Mouse (Mus musculus) forebrain, embryonic 14.5 days (tissue): ENCODE measurements around the gene Ulk4. TPM values are rescaled to one million over a fixed set of nuclear protein-coding genes. Genes with fewer than 3 reads are reported as not detected.

Experiments used
- ATAC-seq: fragments of 200-750 bp; cut with Nextera tagmentation; 2 replicates; pipeline ENCODE4 v1.8.0; 2017; ENCODE audit warnings: mild to moderate bottlenecking, moderate library complexity
- DNase-seq: peaks from one replicate; pipeline ENCODE4 v3.0.0-alpha.2; 2015; ENCODE audit warnings: low spot score
- H3K27ac ChIP-seq: fragments of 300-500 bp; sonication (generic); 2 replicates; pipeline ENCODE4 v1.5.1; 2014; ENCODE audit warnings: low read depth, mild to moderate bottlenecking, control low read depth, low read length, moderate library complexity
- H3K27me3 ChIP-seq: fragments of 300-500 bp; sonication (generic); replicated peaks from 2 replicates; pipeline ENCODE4 v1.6.1; 2014; ENCODE audit warnings: low read length, control low read depth, mixed read lengths; ENCODE audit not compliant: control insufficient read depth, insufficient read depth
- H3K36me3 ChIP-seq: fragments of 300-500 bp; sonication (generic); 2 replicates; pipeline ENCODE4 v1.6.1; 2014; ENCODE audit warnings: low read length, control low read depth; ENCODE audit not compliant: control insufficient read depth, insufficient read depth
- H3K4me1 ChIP-seq: fragments of 300-500 bp; sonication (generic); 2 replicates; pipeline ENCODE4 v1.6.1; 2014; ENCODE audit warnings: antibody characterized with exemption, low read length, control low read depth; ENCODE audit not compliant: control insufficient read depth, insufficient read depth
- H3K4me2 ChIP-seq: fragments of 300-500 bp; sonication (generic); 2 replicates; pipeline ENCODE4 v1.6.1; 2014; ENCODE audit warnings: mild to moderate bottlenecking, control low read depth, low read length
- H3K4me3 ChIP-seq: fragments of 300-500 bp; sonication (generic); 2 replicates; pipeline ENCODE4 v1.5.1; 2014; ENCODE audit warnings: low read depth, low read length, control low read depth
- H3K9ac ChIP-seq: fragments of 300-500 bp; sonication (generic); 2 replicates; pipeline ENCODE4 v1.6.1; 2014; ENCODE audit warnings: mild to moderate bottlenecking, low read length, control low read depth, moderate library complexity
- H3K9me3 ChIP-seq: fragments of 300-500 bp; sonication (generic); replicated peaks from 2 replicates; pipeline ENCODE4 v1.6.1; 2016; ENCODE audit warnings: low read length, control low read depth, mixed read lengths; ENCODE audit not compliant: control insufficient read depth
- WGBS: fragments of 180-500 bp; shearing (Covaris S2); extraction: QIAGEN DNeasy Blood & Tissue Kit; methylation state at CpG from one replicate; pipeline ENCODE4 v1.1.7; 2014; 5-methylcytosine and 5-hydroxymethylcytosine counted together
- polyA plus RNA-seq: library from polyadenylated mRNA; unstranded; fragments of >200 nt; fragmentation: Nextera tagmentation; extraction: Ambion mirVana; gene quantifications from 2 replicates; pipeline ENCODE4 v1.2.1, GENCODE M21; 2014

The Ulk4 gene
- polyA plus RNA-seq, 1 experiment from 2014 or later: 131 TPM

GRCm38 (mm10) chr9:121218636-121219035 lies 58.4 kb downstream of the Ulk4 start:
- Histone ChIP-seq H3K9me3 (no peaks in the 10 kb centered on the region), H3K4me1 (no peaks in the 10 kb centered on the region), H3K36me3 (no peaks in the 10 kb centered on the region), H3K4me3 (no peak overlapping the region), H3K27ac (no peak overlapping the region), H3K9ac (no peak overlapping the region), H3K4me2 (no peak overlapping the region), H3K27me3 (no peaks in the 10 kb centered on the region)
- no peak for ATAC-seq
- 74% methylated on average over 11 of the region's 11 CpGs for WGBS
- no peak for DNase-seq

GRCm38 (mm10) chr9:121218230-121218629 lies 58.8 kb downstream of the Ulk4 start:
- Histone ChIP-seq H3K9me3 (no peaks in the 10 kb centered on the region), H3K4me2 (no peak overlapping the region), H3K9ac (no peak overlapping the region), H3K36me3 (no peaks in the 10 kb centered on the region), H3K4me1 (no peaks in the 10 kb centered on the region), H3K27me3 (no peaks in the 10 kb centered on the region), H3K4me3 (no peak overlapping the region), H3K27ac (no peak overlapping the region)
- no peak for ATAC-seq
- WGBS: 87% methylated on average over 10 of the region's 10 CpGs
- DNase-seq: no peak

- Histone ChIP-seq H3K9me3 (no peaks in the 10 kb centered on the region), H3K4me3 (no peak overlapping the region), H3K9ac (no peak overlapping the region), H3K27ac (no peak overlapping the region), H3K4me2 (no peak overlapping the region), H3K4me1 (no peaks in the 10 kb centered on the region), H3K36me3 (no peaks in the 10 kb centered on the region), H3K27me3 (no peaks in the 10 kb centered on the region)
- no peak for DNase-seq
- ATAC-seq: no peak
- 83% methylated on average over 10 of the region's 10 CpGs for WGBS
These were observed 59.3 kb downstream of the Ulk4 start for GRCm38 (mm10) chr9:121217742-121218141.

GRCm38 (mm10) chr9:121216536-121217320 lies 60.3 kb downstream of the Ulk4 start:
- DNase-seq: no peak
- no peak overlapping the region for H3K4me3 ChIP-seq
- H3K27ac ChIP-seq: no peak overlapping the region
- no peak for ATAC-seq
- no peaks in the 10 kb centered on the region for H3K9me3 ChIP-seq
- no peaks in the 10 kb centered on the region for H3K36me3 ChIP-seq
- H3K9ac ChIP-seq: no peak overlapping the region
- no peaks in the 10 kb centered on the region for H3K27me3 ChIP-seq
- 78% methylated on average over 20 of the region's 20 CpGs for WGBS
- no peaks in the 10 kb centered on the region for H3K4me1 ChIP-seq
- H3K4me2 ChIP-seq: no peak overlapping the region

GRCm38 (mm10) chr9:121215349-121216000 lies 61.5 kb downstream of the Ulk4 start:
- no peak overlapping the region for H3K4me3 ChIP-seq
- no peaks in the 10 kb centered on the region for H3K27me3 ChIP-seq
- WGBS: 34% methylated on average over 3 of the region's 3 CpGs
- no peak overlapping the region for H3K4me2 ChIP-seq
- no peaks in the 10 kb centered on the region for H3K36me3 ChIP-seq
- DNase-seq (peak; percentile 82), ATAC-seq (peak; percentile 79)
- H3K9ac ChIP-seq: no peak overlapping the region
- no peak overlapping the region for H3K27ac ChIP-seq
- no peaks in the 10 kb centered on the region for H3K4me1 ChIP-seq
- H3K9me3 ChIP-seq: no peaks in the 10 kb centered on the region

- Histone ChIP-seq H3K9ac (no peak overlapping the region), H3K9me3 (0 out of 2 replicates have a peak, but pooled peaks cover 3% of the 10 kb centered on the region), H3K27me3 (no peaks in the 10 kb centered on the region), H3K4me3 (no peak overlapping the region), H3K36me3 (0 out of 2 replicates have a peak, but pooled peaks cover 2% of the 10 kb centered on the region), H3K27ac (no peak overlapping the region), H3K4me1 (no peaks in the 10 kb centered on the region), H3K4me2 (no peak overlapping the region)
- ATAC-seq (no peak), DNase-seq (no peak)
- 69% methylated on average over 3 of the region's 3 CpGs for WGBS
These were observed 64.7 kb downstream of the Ulk4 start for GRCm38 (mm10) chr9:121212322-121212721.

- Histone ChIP-seq H3K27me3 (no peaks in the 10 kb centered on the region), H3K4me2 (no peak overlapping the region), H3K9me3 (0 out of 2 replicates have a peak, but pooled peaks cover 3% of the 10 kb centered on the region), H3K36me3 (0 out of 2 replicates have a peak, but pooled peaks cover 2% of the 10 kb centered on the region), H3K4me3 (no peak overlapping the region), H3K9ac (no peak overlapping the region), H3K27ac (no peak overlapping the region), H3K4me1 (no peaks in the 10 kb centered on the region)
- WGBS: 88% methylated on average over 7 of the region's 7 CpGs
- DNase-seq: no peak
- ATAC-seq: no peak
These were observed 72.0 kb downstream of the Ulk4 start for GRCm38 (mm10) chr9:121205046-121205445.

GRCm38 (mm10) chr9:121204149-121204800 lies 72.7 kb downstream of the Ulk4 start:
- H3K4me3 ChIP-seq: no peak overlapping the region
- DNase-seq: peak; percentile 25
- H3K27ac ChIP-seq: no peak overlapping the region
- ATAC-seq: 0 out of 2 replicates have a peak, but pooled peaks have one; percentile 42
- WGBS: 64% methylated on average over 14 of the region's 14 CpGs
- H3K36me3 ChIP-seq: 0 out of 2 replicates have a peak, but pooled peaks cover 2% of the 10 kb centered on the region
- H3K27me3 ChIP-seq: no peaks in the 10 kb centered on the region
- 0 out of 2 replicates have a peak, but pooled peaks cover under 1% of the 10 kb centered on the region for H3K9me3 ChIP-seq
- no peaks in the 10 kb centered on the region for H3K4me1 ChIP-seq
- no peak overlapping the region for H3K4me2 ChIP-seq
- H3K9ac ChIP-seq: no peak overlapping the region
